Mouse (Mus musculus) lung, adult 2 months (tissue): ENCODE measurements at regions not wholly inside any gene's neighbourhood (a gene's known extent, or its start where the extent isn't known, plus 50 kb on each side); places are given as distances from the start of the nearest gene placed in this dataset.

ENCODE experiments used
- CTCF ChIP-seq: fragments of 200-500 bp; IDR thresholded peaks from 2 replicates; pipeline ENCODE4 v1.5.1; 2011; ENCODE audit warnings: mild to moderate bottlenecking, low read length, control low read depth; ENCODE audit not compliant: insufficient read depth
- POLR2A ChIP-seq: fragments of 200-500 bp; IDR thresholded peaks from 2 replicates; pipeline ENCODE4 v1.6.1; 2011; ENCODE audit warnings: low read depth, mild to moderate bottlenecking, control low read depth, low read length, borderline replicate concordance; ENCODE audit errors: extremely low read depth

DNA sequence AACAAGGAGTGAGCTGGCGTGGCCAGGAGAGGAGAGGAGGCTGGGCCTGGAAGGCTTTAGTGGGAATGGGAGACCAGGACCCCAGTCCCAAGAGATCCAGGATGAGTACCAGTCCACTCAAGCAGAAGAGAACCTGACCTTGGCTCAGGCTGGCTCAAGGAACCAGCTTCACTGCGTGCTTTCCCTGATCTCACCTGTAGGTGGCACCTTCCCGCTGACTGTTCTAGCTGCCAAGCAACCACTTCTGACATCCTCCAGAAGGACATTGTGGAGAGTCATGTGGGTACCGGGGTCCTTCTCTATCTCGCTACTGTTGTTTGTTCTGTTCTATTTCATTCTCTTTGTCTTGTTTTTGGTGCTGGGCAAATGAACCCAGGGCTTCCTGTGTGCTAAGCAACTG is 222.0 kb downstream of the Ttc32 start:
- peak; percentile 81 for TF ChIP-seq CTCF
- no peak for TF ChIP-seq POLR2A
